Mouse (Mus musculus): ENCODE data around the gene Gpr153. TPM values are rescaled to one million over a fixed set of nuclear protein-coding genes. Genes with fewer than 3 reads are reported as not detected.

Gene Gpr153
- polyA plus RNA-seq, 1 experiment from 2014 or later = 6.9 TPM

DNA sequence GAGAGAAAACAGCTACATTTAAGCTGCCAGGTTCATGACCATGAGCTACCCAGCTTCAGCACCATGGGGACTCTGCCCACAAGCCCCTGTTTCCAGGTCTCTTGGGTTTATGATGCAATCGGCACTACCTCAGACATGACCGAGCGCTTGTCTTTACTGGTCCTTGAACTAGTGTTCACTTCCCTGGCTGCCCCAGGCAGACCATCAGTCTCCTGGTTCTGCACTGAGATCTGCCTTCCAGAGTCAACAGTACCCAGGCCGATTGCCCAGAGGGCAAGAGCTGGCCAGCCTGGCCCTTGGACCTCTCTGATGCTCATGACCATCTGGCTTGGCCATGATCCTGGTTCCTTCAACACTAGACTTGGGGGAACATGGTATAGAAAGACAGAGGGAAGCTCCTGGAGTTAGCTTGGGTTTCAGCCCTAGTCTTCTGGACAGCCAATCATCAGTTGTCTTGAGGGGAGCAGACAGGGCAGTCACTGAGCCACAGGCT, 41.6 kb upstream of the Gpr153 start:
- TF ChIP-seq EP300 (optimal IDR thresholded peaks at IDR 0.05) (no peak), CTCF (IDR thresholded peaks at IDR 0.05; ENCODE audit: low read depth) (no peak)
- DNase-seq (ENCODE audit: low spot score) = no peak
- Histone ChIP-seq H3K9ac (ENCODE audit: low read length) (no peak overlapping the region), H3K9me3 (ENCODE audit: control insufficient read depth, low read length) (no peaks in the 10 kb centered on the region), H3K4me2 (replicated peaks; ENCODE audit: low read depth) (no peak overlapping the region), H3K27me3 (ENCODE audit: control insufficient read depth, insufficient read depth, low read length) (no peaks in the 10 kb centered on the region), H3K4me1 (replicated peaks; ENCODE audit: control insufficient read depth, insufficient read depth) (no peaks in the 10 kb centered on the region), H3K36me3 (ENCODE audit: control insufficient read depth, insufficient read depth, low read length) (no peaks in the 10 kb centered on the region), H3K4me3 (ENCODE audit: low read depth, low read length) (no peak overlapping the region), H3K27ac (replicated peaks) (no peak overlapping the region)
- no peak for ATAC-seq (ENCODE audit: low FRiP score, low TSS enrichment)
- WGBS = 91% methylated on average over 4 of the region's 4 CpGs

DNA sequence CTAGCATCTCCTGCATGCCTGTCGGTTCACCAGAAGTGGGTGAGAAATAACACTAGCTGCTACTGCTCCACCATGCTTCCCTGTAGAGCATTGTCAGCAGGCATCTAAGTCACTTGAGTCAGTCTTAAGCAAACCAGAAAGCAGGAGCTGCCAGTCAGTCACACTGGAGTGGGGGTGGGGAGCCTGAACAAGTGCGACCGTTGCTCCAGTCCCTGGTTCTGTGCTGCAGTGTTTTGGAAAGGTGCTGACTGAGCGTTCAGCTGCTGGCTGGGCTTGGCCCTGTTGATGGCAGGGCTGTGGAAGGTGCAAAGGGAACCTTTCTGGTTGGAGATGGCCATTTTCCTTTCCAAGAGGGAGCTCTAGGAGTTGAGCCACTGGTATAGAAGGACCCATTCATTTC, 34.1 kb upstream of the Gpr153 start:
- H3K9me3 ChIP-seq (ENCODE audit: control insufficient read depth, low read length) = no peaks in the 10 kb centered on the region
- H3K4me1 ChIP-seq (replicated peaks; ENCODE audit: control insufficient read depth, insufficient read depth) = no peaks in the 10 kb centered on the region
- TF ChIP-seq EP300 (optimal IDR thresholded peaks at IDR 0.05) = no peak
- no peak for TF ChIP-seq CTCF (IDR thresholded peaks at IDR 0.05; ENCODE audit: low read depth)
- H3K4me2 ChIP-seq (replicated peaks; ENCODE audit: low read depth) = no peak overlapping the region
- 70% methylated on average over 4 of the region's 4 CpGs for WGBS
- no peaks in the 10 kb centered on the region for H3K27me3 ChIP-seq (ENCODE audit: control insufficient read depth, insufficient read depth, low read length)
- no peaks in the 10 kb centered on the region; the same call in 1 of the 2 replicates for H3K36me3 ChIP-seq (ENCODE audit: control insufficient read depth, insufficient read depth, low read length)
- no peak overlapping the region for H3K4me3 ChIP-seq (ENCODE audit: low read depth, low read length)
- no peak overlapping the region for H3K9ac ChIP-seq (ENCODE audit: low read length)
- ATAC-seq (ENCODE audit: low FRiP score, low TSS enrichment) = no peak
- no peak overlapping the region for H3K27ac ChIP-seq (replicated peaks)
- DNase-seq (ENCODE audit: low spot score) = no peak

GRCm38 (mm10) chr4:152243241-152243891, 30.7 kb upstream of the Gpr153 start:
- no peak for ATAC-seq (ENCODE audit: low FRiP score, low TSS enrichment)

DNA sequence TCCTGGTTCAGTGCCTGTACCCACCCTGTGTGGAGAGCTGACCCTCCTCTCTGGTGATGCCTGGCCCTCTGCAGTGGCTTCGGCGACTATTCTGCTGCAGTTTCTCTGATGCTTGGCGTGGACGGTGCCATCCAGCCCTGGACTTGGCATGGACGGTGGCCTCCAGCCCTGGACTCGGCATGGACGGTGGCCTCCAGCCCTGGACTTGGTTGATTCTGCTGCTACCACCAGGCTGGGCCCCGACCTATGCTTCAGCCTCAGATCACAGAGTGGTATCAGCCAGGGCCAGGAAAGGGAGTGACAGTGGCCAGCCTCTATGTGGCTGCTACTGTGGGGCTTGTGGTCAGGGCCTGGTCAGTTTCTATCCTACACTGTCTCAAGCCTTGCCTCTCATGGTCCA, 30.1 kb upstream of the Gpr153 start:
- no peak for ATAC-seq (ENCODE audit: low FRiP score, low TSS enrichment)
- DNase-seq (ENCODE audit: low spot score) = no peak
- H3K4me2 ChIP-seq (replicated peaks; ENCODE audit: low read depth) = no peak overlapping the region
- H3K4me1 ChIP-seq (replicated peaks; ENCODE audit: control insufficient read depth, insufficient read depth) = no peaks in the 10 kb centered on the region
- no peaks in the 10 kb centered on the region for H3K27me3 ChIP-seq (ENCODE audit: control insufficient read depth, insufficient read depth, low read length)
- no peaks in the 10 kb centered on the region for H3K9me3 ChIP-seq (ENCODE audit: control insufficient read depth, low read length)
- H3K27ac ChIP-seq (replicated peaks) = no peak overlapping the region
- no peak for TF ChIP-seq CTCF (IDR thresholded peaks at IDR 0.05; ENCODE audit: low read depth)
- no peak for TF ChIP-seq EP300 (optimal IDR thresholded peaks at IDR 0.05)
- no peak overlapping the region for H3K4me3 ChIP-seq (ENCODE audit: low read depth, low read length)
- WGBS = 92% methylated on average over 8 of the region's 8 CpGs
- H3K9ac ChIP-seq (ENCODE audit: low read length) = no peak overlapping the region
- H3K36me3 ChIP-seq (ENCODE audit: control insufficient read depth, insufficient read depth, low read length) = no peaks in the 10 kb centered on the region

More at GRCm38 (mm10) chr4:152243241-152243891, 30.7 kb upstream of the Gpr153 start:
- no peak overlapping the region for H3K27ac ChIP-seq (replicated peaks)
- H3K9ac ChIP-seq (ENCODE audit: low read length) = no peak overlapping the region
- no peak for DNase-seq (ENCODE audit: low spot score)
- H3K4me1 ChIP-seq (replicated peaks; ENCODE audit: control insufficient read depth, insufficient read depth) = no peaks in the 10 kb centered on the region
- no peak overlapping the region for H3K4me2 ChIP-seq (replicated peaks; ENCODE audit: low read depth)
- no peak for TF ChIP-seq EP300 (optimal IDR thresholded peaks at IDR 0.05)
- no peak for TF ChIP-seq CTCF (IDR thresholded peaks at IDR 0.05; ENCODE audit: low read depth)
- H3K4me3 ChIP-seq (ENCODE audit: low read depth, low read length) = no peak overlapping the region
- H3K9me3 ChIP-seq (ENCODE audit: control insufficient read depth, low read length) = no peaks in the 10 kb centered on the region
- H3K36me3 ChIP-seq (ENCODE audit: control insufficient read depth, insufficient read depth, low read length) = no peaks in the 10 kb centered on the region; the same call in 1 of the 2 replicates
- H3K27me3 ChIP-seq (ENCODE audit: control insufficient read depth, insufficient read depth, low read length) = no peaks in the 10 kb centered on the region
- 84% methylated on average over 9 of the region's 9 CpGs for WGBS

- no peaks in the 10 kb centered on the region for H3K27me3 ChIP-seq (ENCODE audit: control insufficient read depth, insufficient read depth, low read length)
- H3K4me3 ChIP-seq (ENCODE audit: low read depth, low read length) = no peak overlapping the region
- no peaks in the 10 kb centered on the region for H3K9me3 ChIP-seq (ENCODE audit: control insufficient read depth, low read length)
- no peaks in the 10 kb centered on the region for H3K4me1 ChIP-seq (replicated peaks; ENCODE audit: control insufficient read depth, insufficient read depth)
- TF ChIP-seq EP300 (optimal IDR thresholded peaks at IDR 0.05) (no peak), CTCF (IDR thresholded peaks at IDR 0.05; ENCODE audit: low read depth) (no peak)
- H3K36me3 ChIP-seq (ENCODE audit: control insufficient read depth, insufficient read depth, low read length) = no peaks in the 10 kb centered on the region
- whole genome bisulfite sequencing = 83% methylated on average over 11 of the region's 11 CpGs
- DNase-seq (ENCODE audit: low spot score) (no peak), ATAC-seq (ENCODE audit: low FRiP score, low TSS enrichment) (no peak)
- no peak overlapping the region for H3K9ac ChIP-seq (ENCODE audit: low read length)
- H3K4me2 ChIP-seq (replicated peaks; ENCODE audit: low read depth) = no peak overlapping the region
- H3K27ac ChIP-seq (replicated peaks) = no peak overlapping the region
Measured at GRCm38 (mm10) chr4:152244545-152245522, 29.2 kb upstream of the Gpr153 start.
